Mouse (Mus musculus): ENCODE data around the gene Tsg101. TPM values are rescaled to one million over a fixed set of nuclear protein-coding genes. Genes with fewer than 3 reads are reported as not detected.

Gene Tsg101
- polyA plus RNA-seq, 1 experiment from 2014 or later: 150 TPM

- no peak for TF ChIP-seq EP300 (IDR thresholded peaks at IDR 0.05)
- peak; percentile 58 for TF ChIP-seq CTCF (IDR thresholded peaks at IDR 0.05)
- DNase-seq (ENCODE audit: low spot score): peak; percentile 82
- WGBS: 1% methylated on average over 28 of the region's 28 CpGs
Observed at GRCm38 (mm10) chr7:46846486-46847244, 73.1 kb downstream of the Tsg101 start.

GRCm38 (mm10) chr7:46845978-46846485 is 73.7 kb downstream of the Tsg101 start:
- peak overlapping the region; percentile 85 for H3K4me3 ChIP-seq (ENCODE audit: low read depth, low read length)
- H3K9me3 ChIP-seq (ENCODE audit: low read length): no peaks in the 10 kb centered on the region
- TF ChIP-seq CTCF (IDR thresholded peaks at IDR 0.05) (no peak), EP300 (IDR thresholded peaks at IDR 0.05) (no peak)
- ATAC-seq: peak; percentile 29
- no peaks in the 10 kb centered on the region for H3K27me3 ChIP-seq (replicated peaks; ENCODE audit: insufficient read depth, low read length)
- H3K27ac ChIP-seq (ENCODE audit: low read length): peak overlapping the region; percentile 96
- WGBS: 1% methylated on average over 36 of the region's 36 CpGs
- peaks cover 13% of the 10 kb centered on the region for H3K36me3 ChIP-seq (ENCODE audit: insufficient read depth, low read length)
- peak; percentile 45 for DNase-seq (ENCODE audit: low spot score)
- peak overlapping the region; percentile 98 for H3K4me2 ChIP-seq (replicated peaks; ENCODE audit: low read depth, low read length)
- peak overlapping the region; percentile 87 for H3K9ac ChIP-seq (replicated peaks; ENCODE audit: low read depth)
- H3K4me1 ChIP-seq (ENCODE audit: insufficient read depth, low read depth, low read length): peaks cover 18% of the 10 kb centered on the region; the same call in 1 of the 2 replicates

More at GRCm38 (mm10) chr7:46846486-46847244, 73.1 kb downstream of the Tsg101 start:
- peak overlapping the region; percentile 98 for H3K4me2 ChIP-seq (replicated peaks; ENCODE audit: low read depth, low read length)
- peaks cover 13% of the 10 kb centered on the region; the same call in 1 of the 2 replicates for H3K4me1 ChIP-seq (ENCODE audit: insufficient read depth, low read depth, low read length)
- no peaks in the 10 kb centered on the region for H3K9me3 ChIP-seq (ENCODE audit: low read length)
- H3K36me3 ChIP-seq (ENCODE audit: insufficient read depth, low read length): peaks cover 16% of the 10 kb centered on the region
- ATAC-seq: peak; percentile 26
- peak overlapping the region; percentile 96 for H3K27ac ChIP-seq (ENCODE audit: low read length)
- no peaks in the 10 kb centered on the region for H3K27me3 ChIP-seq (replicated peaks; ENCODE audit: insufficient read depth, low read length)
- peak overlapping the region; percentile 85 for H3K4me3 ChIP-seq (ENCODE audit: low read depth, low read length)
- H3K9ac ChIP-seq (replicated peaks; ENCODE audit: low read depth): peak overlapping the region; percentile 87

DNA sequence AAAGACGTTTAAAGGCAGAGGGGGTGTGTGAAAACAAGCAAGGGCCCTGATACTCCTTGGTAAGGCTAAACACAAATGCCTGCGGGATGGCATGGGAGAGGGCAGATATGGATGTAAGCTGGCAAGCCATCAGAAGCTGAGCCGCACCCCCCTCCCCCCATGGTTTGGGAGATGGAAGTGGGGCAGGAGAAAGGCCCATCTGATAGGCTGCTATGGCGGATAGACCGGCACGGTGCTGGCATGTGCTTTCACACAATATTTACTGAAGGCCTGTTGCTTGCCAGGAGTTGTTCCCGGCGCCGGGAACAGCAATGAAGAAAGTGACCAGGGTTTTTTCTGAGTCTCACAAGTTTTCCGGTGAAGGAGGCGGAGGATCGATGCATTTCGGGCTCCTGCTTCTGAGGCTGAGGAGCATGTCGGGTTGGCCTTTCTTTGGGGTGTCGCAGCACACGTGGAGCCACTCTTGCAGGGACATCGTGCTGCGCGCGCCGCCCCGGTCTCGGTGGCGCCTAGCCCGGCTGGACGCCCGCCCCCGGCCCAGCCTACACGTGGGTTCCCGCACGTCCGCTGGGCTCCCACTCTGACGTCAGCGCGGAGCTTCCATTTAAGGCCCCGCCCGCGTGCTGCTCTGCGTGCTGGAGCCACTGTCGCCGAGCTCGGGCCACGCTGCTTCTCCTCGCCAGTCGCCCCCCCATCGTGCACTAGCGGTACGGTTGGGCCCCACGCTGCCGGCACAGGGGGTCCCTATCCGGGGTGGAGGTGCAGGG is 74.4 kb downstream of the Tsg101 start:
- ATAC-seq: peak; percentile 96
- Histone ChIP-seq H3K4me2 (replicated peaks; ENCODE audit: low read depth, low read length) (peak overlapping the region; percentile 98), H3K9ac (replicated peaks; ENCODE audit: low read depth) (peak overlapping the region; percentile 87), H3K27ac (ENCODE audit: low read length) (peak overlapping the region; percentile 96), H3K4me3 (ENCODE audit: low read depth, low read length) (peak overlapping the region; percentile 85), H3K27me3 (replicated peaks; ENCODE audit: insufficient read depth, low read length) (no peaks in the 10 kb centered on the region), H3K4me1 (ENCODE audit: insufficient read depth, low read depth, low read length) (peaks cover 23% of the 10 kb centered on the region; the same call in 1 of the 2 replicates), H3K36me3 (ENCODE audit: insufficient read depth, low read length) (peaks cover 10% of the 10 kb centered on the region), H3K9me3 (ENCODE audit: low read length) (no peaks in the 10 kb centered on the region)
- peak; percentile 14; the same call in 1 of the 2 replicates for TF ChIP-seq CTCF (IDR thresholded peaks at IDR 0.05)
- no peak for TF ChIP-seq EP300 (IDR thresholded peaks at IDR 0.05)
- WGBS: under 1% methylated on average over 51 of the region's 51 CpGs
- peak; percentile 96 for DNase-seq (ENCODE audit: low spot score)

DNA sequence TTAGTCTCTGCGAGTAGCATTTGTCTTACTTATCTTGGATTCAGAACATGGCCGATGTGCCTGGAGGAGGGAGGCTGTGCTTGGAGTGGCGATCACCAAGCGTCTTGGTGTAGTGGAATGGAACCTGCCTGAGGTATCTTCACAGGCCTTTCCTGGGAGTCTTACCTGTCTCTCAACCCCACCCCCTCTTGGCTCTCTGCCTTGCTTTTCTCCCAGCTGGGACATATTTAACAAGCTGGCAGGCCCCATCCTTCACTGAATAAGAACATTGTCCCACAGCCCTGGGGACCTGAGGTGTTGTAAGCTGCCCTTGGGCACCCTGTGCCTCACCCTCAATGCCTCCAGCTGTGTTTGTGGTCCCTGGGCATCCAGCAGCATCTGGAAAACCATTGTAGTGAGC is 76.2 kb downstream of the Tsg101 start:
- Histone ChIP-seq H3K4me2 (replicated peaks; ENCODE audit: low read depth, low read length) (no peak overlapping the region), H3K4me3 (ENCODE audit: low read depth, low read length) (no peak overlapping the region), H3K27ac (ENCODE audit: low read length) (no peak overlapping the region), H3K27me3 (replicated peaks; ENCODE audit: insufficient read depth, low read length) (no peaks in the 10 kb centered on the region), H3K36me3 (ENCODE audit: insufficient read depth, low read length) (peaks cover 2% of the 10 kb centered on the region; the same call in 1 of the 2 replicates), H3K4me1 (ENCODE audit: insufficient read depth, low read depth, low read length) (peaks cover 32% of the 10 kb centered on the region), H3K9me3 (ENCODE audit: low read length) (no peaks in the 10 kb centered on the region), H3K9ac (replicated peaks; ENCODE audit: low read depth) (no peak overlapping the region)
- TF ChIP-seq CTCF (IDR thresholded peaks at IDR 0.05): no peak
- TF ChIP-seq EP300 (IDR thresholded peaks at IDR 0.05): no peak
- DNase-seq (ENCODE audit: low spot score) (no peak), ATAC-seq (no peak)
- 77% methylated on average over 4 of the region's 4 CpGs for WGBS

GRCm38 (mm10) chr7:46842278-46842677 is 77.5 kb downstream of the Tsg101 start:
- H3K4me3 ChIP-seq (ENCODE audit: low read depth, low read length): no peak overlapping the region
- 38% methylated on average over 5 of the region's 5 CpGs for WGBS
- H3K9ac ChIP-seq (replicated peaks; ENCODE audit: low read depth): no peak overlapping the region
- no peak overlapping the region for H3K27ac ChIP-seq (ENCODE audit: low read length)
- H3K36me3 ChIP-seq (ENCODE audit: insufficient read depth, low read length): no peaks in the 10 kb centered on the region
- ATAC-seq: no peak
- H3K27me3 ChIP-seq (replicated peaks; ENCODE audit: insufficient read depth, low read length): no peaks in the 10 kb centered on the region
- H3K9me3 ChIP-seq (ENCODE audit: low read length): no peaks in the 10 kb centered on the region
- TF ChIP-seq EP300 (IDR thresholded peaks at IDR 0.05) (no peak), CTCF (IDR thresholded peaks at IDR 0.05) (no peak)
- H3K4me1 ChIP-seq (ENCODE audit: insufficient read depth, low read depth, low read length): peaks cover 36% of the 10 kb centered on the region
- H3K4me2 ChIP-seq (replicated peaks; ENCODE audit: low read depth, low read length): no peak overlapping the region
- DNase-seq (ENCODE audit: low spot score): no peak
